Mouse (Mus musculus): ENCODE results near the gene Acnat1.

DNA sequence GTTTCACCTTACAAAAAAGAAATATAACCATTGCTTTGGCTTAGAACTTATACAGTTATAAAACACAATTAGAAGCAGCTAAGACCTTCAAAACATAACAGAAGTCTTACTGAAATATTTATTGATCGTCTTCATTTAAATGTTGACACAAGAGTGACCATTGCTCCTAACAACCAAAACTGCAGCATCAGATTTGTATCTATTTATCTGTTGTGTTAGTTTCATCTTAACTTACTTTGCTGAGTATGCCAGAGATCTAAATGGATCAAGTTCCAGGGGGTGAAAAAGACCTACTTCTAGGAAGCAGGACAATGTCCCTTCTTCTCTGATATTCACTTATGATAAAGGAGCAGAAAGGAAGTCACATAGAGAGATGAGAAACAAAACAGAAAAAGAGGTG lies 29.9 kb upstream of the Acnat1 start:
- no peak for TF ChIP-seq CTCF (conservative IDR thresholded peaks at IDR 0.05; ENCODE audit: low read length)
- TF ChIP-seq POU5F1 (IDR thresholded peaks at IDR 0.05; ENCODE audit: borderline replicate concordance, low read length): no peak
- TF ChIP-seq NANOG (IDR thresholded peaks at IDR 0.05; ENCODE audit: borderline replicate concordance, low read length): no peak

Data from E14TG2a.4 (cell line).